ENCODE assay signal across 16 mouse cellular contexts in the genomic region with DNA sequence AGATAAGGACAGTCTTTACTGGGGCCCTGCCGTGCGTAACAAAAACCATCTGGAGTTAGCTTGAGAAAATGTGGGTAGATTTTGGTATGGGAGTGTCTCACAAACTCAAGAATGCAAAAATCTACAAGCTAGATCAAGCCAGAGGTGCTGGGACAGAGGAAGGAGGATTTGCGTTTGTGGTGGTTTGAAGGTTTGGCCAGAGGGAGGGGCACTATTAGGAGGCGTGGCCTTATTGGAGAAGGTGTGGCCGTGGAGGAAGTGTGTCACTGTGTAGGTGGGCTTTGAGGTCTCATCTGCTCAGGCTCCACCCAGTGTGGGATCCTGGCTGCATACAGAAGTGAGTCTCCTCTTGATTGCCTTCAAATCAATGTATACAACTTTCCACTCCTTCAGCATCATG.
A peak's percentile ranks its signal among the peaks of the same experiment; 100 is the strongest.
DNase-seq lines count a peak whose midpoint lies in the region.
"Had no signal": no experiment of that assay in that cellular context is flagged by ENCODE, and none has a peak within 500 bp of the region (broad histone marks: within the 10 kb centered on the region; RNA-seq: fewer than 3 reads in every experiment).

No protein-coding gene starts in this region.

- intact Hi-C loops in heart, postnatal 10 days (cut with DNase I): no loop called here

- DNase-seq in heart, adult 11 months: peak; percentile 67
- no peak for DNase-seq in heart, postnatal 10 days
- DNase-seq in ZHBTc4 (ENCODE audit: low read depth, low spot score): peak; percentile 80
- DNase-seq in induced T-regulatory cell, adult 2 months (ENCODE audit: low read depth): peak; percentile 28
- no peak for DNase-seq in left cerebral cortex, adult 9 months (ENCODE audit: low spot score in 2 of 2)
- no peak for DNase-seq in lung, postnatal 4 days
- DNase-seq: adrenal gland, adult 2 months; adrenal gland, postnatal 10 days; adrenal gland, postnatal 25 days; B cell, adult 2 months; cerebellum, adult 11 months; cerebellum, adult 18-20 months; cerebellum, adult 8-10 months; cerebellum, adult 9-11 months; cerebellum, postnatal 14 days; cerebellum, postnatal 36 days had no signal

Comparison
In these comparisons a context has a peak if more than half of its experiments do, and no peak if none do; other contexts are left out.
1. DNase-seq: peak in heart, adult 11 months (single experiment), ZHBTc4 (single experiment) and induced T-regulatory cell, adult 2 months (single experiment); none in heart, postnatal 10 days (0 of 2), left cerebral cortex, adult 9 months (0 of 2) and lung, postnatal 4 days (0 of 2).